In genomic region chr2:34632051-34632450, GRCm38 (mm10) we compare ENCODE assay signal across 25 mouse cellular contexts.
DNase-seq lines count a peak whose midpoint lies in the region; ATAC-seq lines count a peak whose summit lies in the region.
"Had no signal": no experiment of that assay in that cellular context is flagged by ENCODE, and none has a peak within 500 bp of the region (broad histone marks: within the 10 kb centered on the region; RNA-seq: fewer than 3 reads in every experiment).

No protein-coding gene starts in this region.

- H3K4me1 ChIP-seq in forebrain, embryonic 11.5 days (replicated peaks; ENCODE audit: control insufficient read depth, insufficient read depth, low read length) = no peaks in the 10 kb centered on the region
- H3K4me1 ChIP-seq in forebrain, embryonic 14.5 days (ENCODE audit: control insufficient read depth, insufficient read depth, low read length) = no peaks in the 10 kb centered on the region
- H3K4me1 ChIP-seq: forebrain, embryonic 15.5 days had no signal

- H3K27me3 ChIP-seq in forebrain, embryonic 11.5 days (ENCODE audit: control insufficient read depth, insufficient read depth, low read length) = no peaks in the 10 kb centered on the region
- H3K27me3 ChIP-seq in forebrain, embryonic 14.5 days (replicated peaks; ENCODE audit: control insufficient read depth, insufficient read depth, low read length) = no peaks in the 10 kb centered on the region
- H3K27me3 ChIP-seq: CH12.LX; embryonic facial prominence, embryonic 12.5 days; forebrain, embryonic 12.5 days; forebrain, embryonic 15.5 days; Patski had no signal

- WGBS in forebrain, embryonic 11.5 days = 83% methylated on average over 12 of the region's 12 CpGs
- 78% methylated on average over 12 of the region's 12 CpGs for WGBS in forebrain, embryonic 14.5 days

- peak; percentile 26 for DNase-seq in forebrain, embryonic 11.5 days (ENCODE audit: low spot score)
- no peak for DNase-seq in forebrain, embryonic 14.5 days (ENCODE audit: low spot score)
- DNase-seq in kidney, postnatal 10 days = peak; percentile 65
- no peak for DNase-seq in kidney, adult 9 months
- DNase-seq in kidney, postnatal 4 days = peak; percentile 79
- DNase-seq in kidney, postnatal 25 days = no peak
- DNase-seq: adrenal gland, adult 8-10 months; adrenal gland, postnatal 14 days; adrenal gland, postnatal 36 days; B cell, adult 2 months; cerebellum, adult 11-12 months; cerebellum, adult 2 months; cerebellum, adult 9-10 months; cerebellum, postnatal 10 days; cerebellum, postnatal 25 days; forebrain, postnatal 0 days had no signal

- H3K4me2 ChIP-seq in forebrain, embryonic 11.5 days (ENCODE audit: low read depth, low read length, severe bottlenecking) = no peak overlapping the region
- H3K4me2 ChIP-seq in forebrain, embryonic 14.5 days (ENCODE audit: low read length) = no peak overlapping the region
- H3K4me2 ChIP-seq: embryonic facial prominence, embryonic 12.5 days; forebrain, embryonic 12.5 days; forebrain, embryonic 15.5 days had no signal

- H3K27ac ChIP-seq in forebrain, embryonic 11.5 days (ENCODE audit: low read depth, low read length) = no peak overlapping the region
- H3K27ac ChIP-seq in forebrain, embryonic 14.5 days (ENCODE audit: low read depth, low read length) = no peak overlapping the region
- H3K27ac ChIP-seq: embryonic facial prominence, embryonic 10.5 days; embryonic facial prominence, embryonic 12.5 days; forebrain, embryonic 12.5 days; forebrain, embryonic 15.5 days had no signal

- no peak overlapping the region for H3K4me3 ChIP-seq in forebrain, embryonic 11.5 days (ENCODE audit: low read depth, low read length)
- no peak overlapping the region for H3K4me3 ChIP-seq in forebrain, embryonic 14.5 days (ENCODE audit: low read depth, low read length)
- H3K4me3 ChIP-seq: embryonic facial prominence, embryonic 10.5 days; embryonic facial prominence, embryonic 12.5 days; forebrain, embryonic 12.5 days; forebrain, embryonic 15.5 days had no signal

- no peak overlapping the region for H3K9ac ChIP-seq in forebrain, embryonic 11.5 days (ENCODE audit: low read length)
- no peak overlapping the region for H3K9ac ChIP-seq in forebrain, embryonic 14.5 days (ENCODE audit: low read length)
- H3K9ac ChIP-seq: embryonic facial prominence, embryonic 12.5 days; forebrain, embryonic 12.5 days; forebrain, embryonic 15.5 days; forebrain, postnatal 0 days had no signal

- no peaks in the 10 kb centered on the region for H3K36me3 ChIP-seq in forebrain, embryonic 11.5 days (ENCODE audit: control insufficient read depth, insufficient read depth, low read length)
- H3K36me3 ChIP-seq in forebrain, embryonic 14.5 days (ENCODE audit: control insufficient read depth, insufficient read depth, low read length) = no peaks in the 10 kb centered on the region
- H3K36me3 ChIP-seq: embryonic facial prominence, embryonic 10.5 days; embryonic facial prominence, embryonic 12.5 days; forebrain, embryonic 12.5 days; forebrain, embryonic 15.5 days had no signal

- no peaks in the 10 kb centered on the region for H3K9me3 ChIP-seq in forebrain, embryonic 11.5 days (ENCODE audit: control insufficient read depth, low read length)
- no peaks in the 10 kb centered on the region for H3K9me3 ChIP-seq in forebrain, embryonic 14.5 days (replicated peaks; ENCODE audit: control insufficient read depth, low read length)
- H3K9me3 ChIP-seq: embryonic facial prominence, embryonic 10.5 days; embryonic facial prominence, embryonic 12.5 days; forebrain, embryonic 12.5 days; forebrain, embryonic 15.5 days; G1E had no signal

- no peak for ATAC-seq in forebrain, embryonic 11.5 days (replicated peaks; ENCODE audit: low FRiP score)
- ATAC-seq in forebrain, embryonic 14.5 days = no peak
- ATAC-seq: activated CD4-positive, CD25-positive, alpha-beta regulatory T cell, adult 4 months; CD4-positive, CD25-positive, alpha-beta regulatory T cell, adult 4 months; forebrain, embryonic 15.5 days; forebrain, postnatal 0 days; Patski had no signal

Comparison
In these comparisons a context has a peak if more than half of its experiments do, and no peak if none do; other contexts are left out.
1. DNase-seq: peak in forebrain, embryonic 11.5 days (single experiment), kidney, postnatal 10 days (single experiment) and kidney, postnatal 4 days (2 of 2); none in forebrain, embryonic 14.5 days (single experiment), kidney, adult 9 months (single experiment) and kidney, postnatal 25 days (0 of 2).